Mouse (Mus musculus) left cerebral cortex, postnatal 14 days (tissue): ENCODE measurements around the gene Car12. TPM values are rescaled to one million over a fixed set of nuclear protein-coding genes. Genes with fewer than 3 reads are reported as not detected.

Experiments
- total RNA-seq, 2 experiments: library from RNA; stranded (reverse); gene quantifications; 2 replicates each; pipeline ENCODE4 v1.2.3; 2021

Gene Car12
- total RNA-seq, 2 experiments from 2014 or later: 3.6 to 7.7 TPM

Other genes with a start within 250 kb of the Car12 start
- under 1 TPM; 0.13 to 0.40 TPM for gene Fbxl22, start 199.1 kb upstream of the Car12 start, total RNA-seq
- gene Usp3, start 120.5 kb upstream of the Car12 start, total RNA-seq: 10 to 100 TPM; 20.2 to 27.1 TPM
- gene Aph1b, start 81.8 kb downstream of the Car12 start, total RNA-seq: 10 to 100 TPM; 20.3 to 22.2 TPM
- under 1 TPM; 0.17 to 0.40 TPM for gene Gm10647, start 83.4 kb downstream of the Car12 start, total RNA-seq
- 1 to 10 TPM; 4.6 to 5.0 TPM for gene Aph1c, start 121.0 kb downstream of the Car12 start, total RNA-seq
- 10 to 100 TPM; 23.4 to 24.4 TPM for gene Rab8b, start 206.0 kb downstream of the Car12 start, total RNA-seq
- gene Rps27l, start 232.4 kb downstream of the Car12 start, total RNA-seq: 10 to 100 TPM; 41.6 to 43.1 TPM